Mouse (Mus musculus) brain, embryonic 18.5 days (tissue): Measurements from ENCODE around the gene Troap.
"Not testable (repeated sequence)": the region's sequence is repeated elsewhere in the genome, so short reads cannot be mapped to it uniquely, and the experiment has no call there.

Experiments
- DNase-seq: peaks from one replicate; pipeline ENCODE4 v3.0.0-alpha.2; 2012; ENCODE audit warnings: low read depth, low spot score

Troap gene

GRCm38 (mm10) chr15:99040920-99041856, 33.2 kb upstream of the Troap start:
- no peak for DNase-seq

GRCm38 (mm10) chr15:99042334-99042733, 32.0 kb upstream of the Troap start:
- no peak for DNase-seq

GRCm38 (mm10) chr15:99044854-99045253, 29.5 kb upstream of the Troap start:
- DNase-seq: no peak

- not testable (repeated sequence) for DNase-seq
Measured at GRCm38 (mm10) chr15:99045734-99046133, 28.6 kb upstream of the Troap start.

GRCm38 (mm10) chr15:99049473-99050253, 24.7 kb upstream of the Troap start:
- no peak for DNase-seq

GRCm38 (mm10) chr15:99053373-99053772, 21.0 kb upstream of the Troap start:
- no peak for DNase-seq

GRCm38 (mm10) chr15:99055040-99055439, 19.3 kb upstream of the Troap start, which contains the start of gene Prph:
Prph (plus strand) TSS chr15:99055174.
- DNase-seq: no peak

- no peak for DNase-seq
Measured at GRCm38 (mm10) chr15:99055511-99055961, 18.8 kb upstream of the Troap start.

- DNase-seq: no peak
Measured at GRCm38 (mm10) chr15:99056332-99056731, 18.0 kb upstream of the Troap start.

GRCm38 (mm10) chr15:99065557-99066165, 8.7 kb upstream of the Troap start:
- no peak for DNase-seq

- DNase-seq: no peak
Measured at GRCm38 (mm10) chr15:99071988-99072387, 2.4 kb upstream of the Troap start.

GRCm38 (mm10) chr15:99074600-99075333, 392 bp downstream of the Troap start:
- DNase-seq: peak; percentile 94

- not testable (repeated sequence) for DNase-seq
Measured at GRCm38 (mm10) chr15:99076011-99076410, 1.6 kb downstream of the Troap start.

- no peak for DNase-seq
Measured at GRCm38 (mm10) chr15:99078181-99078910, 4.0 kb downstream of the Troap start.

- no peak for DNase-seq
Measured at GRCm38 (mm10) chr15:99079804-99080203, 5.4 kb downstream of the Troap start.

GRCm38 (mm10) chr15:99082322-99082721, 7.9 kb downstream of the Troap start:
- no peak for DNase-seq

- no peak for DNase-seq
Measured at GRCm38 (mm10) chr15:99082840-99083239, 8.5 kb downstream of the Troap start.

- DNase-seq: no peak
Measured at GRCm38 (mm10) chr15:99083258-99083657, 8.9 kb downstream of the Troap start.

GRCm38 (mm10) chr15:99083867-99084557, 9.6 kb downstream of the Troap start:
- no peak for DNase-seq

- DNase-seq: no peak
Measured at GRCm38 (mm10) chr15:99084618-99085017, 10.2 kb downstream of the Troap start.
